Mouse (Mus musculus) embryonic facial prominence, embryonic 15.5 days (tissue): ENCODE results near the gene Slc38a9. TPM values are rescaled to one million over a fixed set of nuclear protein-coding genes. Genes with fewer than 3 reads are reported as not detected.
A peak's percentile ranks its signal among the peaks of the same experiment; 100 is the strongest.

Experiments used
- ATAC-seq: fragments of 200-750 bp; cut with Nextera tagmentation; 2 replicates; pipeline ENCODE4 v1.8.0; 2017; ENCODE audit warnings: low read depth, moderate TSS enrichment; ENCODE audit not compliant: insufficient number of reproducible peaks, low FRiP score, low TSS enrichment
- H3K27ac ChIP-seq: fragments of 300-500 bp; sonication (generic); replicated peaks from 2 replicates; pipeline ENCODE4 v1.5.1; 2015; ENCODE audit warnings: mild to moderate bottlenecking, inconsistent platforms
- H3K27me3 ChIP-seq: fragments of 300-500 bp; sonication (generic); 2 replicates; pipeline ENCODE4 v1.6.1; 2015; ENCODE audit warnings: inconsistent platforms
- H3K36me3 ChIP-seq: fragments of 300-500 bp; sonication (generic); 2 replicates; pipeline ENCODE4 v1.6.1; 2015; ENCODE audit warnings: mild to moderate bottlenecking, inconsistent platforms
- H3K4me1 ChIP-seq: fragments of 300-500 bp; sonication (generic); 2 replicates; pipeline ENCODE4 v1.6.1; 2015; ENCODE audit warnings: inconsistent platforms
- H3K4me2 ChIP-seq: fragments of 300-500 bp; sonication (generic); replicated peaks from 2 replicates; pipeline ENCODE4 v1.6.1; 2015; ENCODE audit warnings: mild to moderate bottlenecking, inconsistent platforms
- H3K4me3 ChIP-seq: fragments of 300-500 bp; sonication (generic); replicated peaks from 2 replicates; pipeline ENCODE4 v1.5.1; 2015; ENCODE audit warnings: mild to moderate bottlenecking, inconsistent platforms
- H3K9ac ChIP-seq: fragments of 300-500 bp; sonication (generic); 2 replicates; pipeline ENCODE4 v1.6.1; 2015; ENCODE audit warnings: inconsistent platforms
- H3K9me3 ChIP-seq: fragments of 300-500 bp; sonication (generic); replicated peaks from 2 replicates; pipeline ENCODE4 v1.6.1; 2016; ENCODE audit warnings: inconsistent platforms
- WGBS: fragments of 180-500 bp; shearing (Covaris S2); methylation state at CpG from one replicate; pipeline ENCODE4 v1.1.7; 2015; 5-methylcytosine and 5-hydroxymethylcytosine counted together
- polyA plus RNA-seq: library from polyadenylated mRNA; unstranded; fragments of >200 nt; fragmentation: Nextera tagmentation; extraction: Ambion mirVana; gene quantifications from 2 replicates; pipeline ENCODE4 v1.2.1, GENCODE M21; 2015

Gene Slc38a9
- polyA plus RNA-seq, 1 experiment from 2014 or later, result 19.0 TPM

GRCm38 (mm10) chr13:112734906-112735713 lies 74.6 kb downstream of the Slc38a9 start:
- WGBS, result 67% methylated on average over 14 of the region's 14 CpGs
- ATAC-seq, result no peak
- H3K4me3 ChIP-seq, result no peak overlapping the region
- H3K36me3 ChIP-seq, result 0 out of 2 replicates have a peak, but pooled peaks cover 2% of the 10 kb centered on the region
- peak overlapping the region; percentile 30; the same call in 1 of the 2 replicates for H3K4me2 ChIP-seq
- no peak overlapping the region for H3K9ac ChIP-seq
- H3K27ac ChIP-seq, result no peak overlapping the region
- H3K4me1 ChIP-seq, result peaks cover 7% of the 10 kb centered on the region
- no peaks in the 10 kb centered on the region for H3K27me3 ChIP-seq
- no peaks in the 10 kb centered on the region for H3K9me3 ChIP-seq

GRCm38 (mm10) chr13:112736407-112736806 lies 75.9 kb downstream of the Slc38a9 start:
- 76% methylated on average over 10 of the region's 10 CpGs for WGBS
- 0 out of 2 replicates have a peak, but pooled peaks have one; percentile 19 for ATAC-seq
- Histone ChIP-seq H3K9me3 (no peaks in the 10 kb centered on the region), H3K4me2 (no peak overlapping the region), H3K27me3 (no peaks in the 10 kb centered on the region), H3K9ac (no peak overlapping the region), H3K27ac (no peak overlapping the region), H3K4me3 (no peak overlapping the region), H3K36me3 (0 out of 2 replicates have a peak, but pooled peaks cover 2% of the 10 kb centered on the region), H3K4me1 (peaks cover 7% of the 10 kb centered on the region)

GRCm38 (mm10) chr13:112737110-112737509 lies 76.6 kb downstream of the Slc38a9 start:
- no peak overlapping the region for H3K9ac ChIP-seq
- 70% methylated on average over 9 of the region's 9 CpGs for WGBS
- no peaks in the 10 kb centered on the region for H3K9me3 ChIP-seq
- H3K27ac ChIP-seq, result no peak overlapping the region
- no peaks in the 10 kb centered on the region for H3K27me3 ChIP-seq
- ATAC-seq, result no peak
- H3K4me2 ChIP-seq, result no peak overlapping the region
- H3K36me3 ChIP-seq, result no peaks in the 10 kb centered on the region
- no peak overlapping the region for H3K4me3 ChIP-seq
- peaks cover 7% of the 10 kb centered on the region for H3K4me1 ChIP-seq

GRCm38 (mm10) chr13:112738005-112738404 lies 77.5 kb downstream of the Slc38a9 start:
- Histone ChIP-seq H3K4me1 (peaks cover 7% of the 10 kb centered on the region), H3K4me2 (no peak overlapping the region), H3K4me3 (no peak overlapping the region), H3K36me3 (no peaks in the 10 kb centered on the region), H3K27me3 (no peaks in the 10 kb centered on the region), H3K9ac (no peak overlapping the region), H3K9me3 (no peaks in the 10 kb centered on the region), H3K27ac (no peak overlapping the region)
- no peak for ATAC-seq
- 82% methylated on average over 16 of the region's 16 CpGs for WGBS

- Histone ChIP-seq H3K36me3 (no peaks in the 10 kb centered on the region), H3K9me3 (no peaks in the 10 kb centered on the region), H3K4me1 (0 out of 2 replicates have a peak, but pooled peaks cover 5% of the 10 kb centered on the region), H3K9ac (no peak overlapping the region), H3K4me3 (no peak overlapping the region), H3K27ac (no peak overlapping the region), H3K27me3 (no peaks in the 10 kb centered on the region), H3K4me2 (no peak overlapping the region)
- ATAC-seq, result no peak
- WGBS, result 39% methylated on average over 6 of the region's 6 CpGs
These were observed 79.5 kb downstream of the Slc38a9 start for GRCm38 (mm10) chr13:112740073-112740472.

- Histone ChIP-seq H3K36me3 (no peaks in the 10 kb centered on the region), H3K27ac (no peak overlapping the region), H3K4me3 (no peak overlapping the region), H3K4me1 (0 out of 2 replicates have a peak, but pooled peaks cover 5% of the 10 kb centered on the region), H3K27me3 (no peaks in the 10 kb centered on the region), H3K4me2 (no peak overlapping the region), H3K9ac (no peak overlapping the region), H3K9me3 (no peaks in the 10 kb centered on the region)
- WGBS, result 53% methylated on average over 14 of the region's 14 CpGs
- ATAC-seq, result no peak
These were observed 81.7 kb downstream of the Slc38a9 start for GRCm38 (mm10) chr13:112742076-112742830.

GRCm38 (mm10) chr13:112743647-112744046 lies 83.1 kb downstream of the Slc38a9 start:
- Histone ChIP-seq H3K9ac (no peak overlapping the region), H3K27me3 (no peaks in the 10 kb centered on the region), H3K9me3 (no peaks in the 10 kb centered on the region), H3K36me3 (no peaks in the 10 kb centered on the region), H3K4me2 (no peak overlapping the region), H3K27ac (no peak overlapping the region; the same call in 1 of the 2 replicates), H3K4me3 (no peak overlapping the region), H3K4me1 (0 out of 2 replicates have a peak, but pooled peaks cover 5% of the 10 kb centered on the region)
- 69% methylated on average over 4 of the region's 4 CpGs for WGBS
- ATAC-seq, result no peak

- Histone ChIP-seq H3K36me3 (no peaks in the 10 kb centered on the region), H3K4me3 (no peak overlapping the region), H3K9me3 (no peaks in the 10 kb centered on the region), H3K4me1 (0 out of 2 replicates have a peak, but pooled peaks cover 5% of the 10 kb centered on the region), H3K27ac (0 out of 2 replicates have a peak overlapping the region, but pooled peaks have one; percentile 34), H3K4me2 (no peak overlapping the region), H3K27me3 (no peaks in the 10 kb centered on the region), H3K9ac (no peak overlapping the region)
- WGBS, result 69% methylated on average over 15 of the region's 15 CpGs
- ATAC-seq, result no peak
These were observed 83.7 kb downstream of the Slc38a9 start for GRCm38 (mm10) chr13:112744061-112744849.

- 74% methylated on average over 5 of the region's 5 CpGs for WGBS
- H3K9me3 ChIP-seq, result no peaks in the 10 kb centered on the region
- no peak overlapping the region for H3K9ac ChIP-seq
- no peak overlapping the region for H3K4me2 ChIP-seq
- no peaks in the 10 kb centered on the region for H3K27me3 ChIP-seq
- H3K4me3 ChIP-seq, result no peak overlapping the region
- H3K27ac ChIP-seq, result no peak overlapping the region
- ATAC-seq, result no peak
- peaks cover 11% of the 10 kb centered on the region for H3K4me1 ChIP-seq
- no peaks in the 10 kb centered on the region for H3K36me3 ChIP-seq
These were observed 85.6 kb downstream of the Slc38a9 start for GRCm38 (mm10) chr13:112745936-112746694.

GRCm38 (mm10) chr13:112746695-112747055 lies 86.1 kb downstream of the Slc38a9 start:
- Histone ChIP-seq H3K27ac (no peak overlapping the region), H3K36me3 (no peaks in the 10 kb centered on the region), H3K9me3 (no peaks in the 10 kb centered on the region), H3K4me1 (peaks cover 17% of the 10 kb centered on the region), H3K9ac (no peak overlapping the region), H3K27me3 (no peaks in the 10 kb centered on the region), H3K4me3 (no peak overlapping the region), H3K4me2 (no peak overlapping the region)
- no peak for ATAC-seq
- 82% methylated on average over 10 of the region's 10 CpGs for WGBS
